Mouse (Mus musculus) limb, embryonic 14.5 days (tissue): ENCODE results near the gene Prr14. TPM values are rescaled to one million over a fixed set of nuclear protein-coding genes. Genes with fewer than 3 reads are reported as not detected.

ENCODE experiments used
- ATAC-seq: fragments of 200-750 bp; cut with Nextera tagmentation; 2 replicates; pipeline ENCODE4 v1.8.0; 2017; ENCODE audit warnings: low read depth, moderate number of reproducible peaks, moderate TSS enrichment; ENCODE audit not compliant: low FRiP score
- DNase-seq: peaks from one replicate; pipeline ENCODE4 v3.0.0-alpha.2; 2015; ENCODE audit warnings: low spot score
- H3K27ac ChIP-seq: fragments of 300-500 bp; sonication (generic); replicated peaks from 2 replicates; pipeline ENCODE4 v1.5.1; 2014; ENCODE audit warnings: low read depth, mild to moderate bottlenecking, low read length, moderate library complexity, mixed read lengths
- H3K27me3 ChIP-seq: fragments of 300-500 bp; sonication (generic); 2 replicates; pipeline ENCODE4 v1.6.1; 2014; ENCODE audit warnings: low read length, mixed read lengths; ENCODE audit not compliant: control insufficient read depth, insufficient read depth
- H3K36me3 ChIP-seq: fragments of 300-500 bp; sonication (generic); 2 replicates; pipeline ENCODE4 v1.6.1; 2014; ENCODE audit warnings: mild to moderate bottlenecking, low read length, moderate library complexity, mixed read lengths; ENCODE audit not compliant: control insufficient read depth, insufficient read depth
- H3K4me1 ChIP-seq: fragments of 300-500 bp; sonication (generic); 2 replicates; pipeline ENCODE4 v1.6.1; 2014; ENCODE audit warnings: antibody characterized with exemption, low read length, mixed read lengths; ENCODE audit not compliant: control insufficient read depth, insufficient read depth
- H3K4me2 ChIP-seq: fragments of 300-500 bp; sonication (generic); replicated peaks from 2 replicates; pipeline ENCODE4 v1.6.1; 2014; ENCODE audit warnings: low read depth, mild to moderate bottlenecking, low read length, moderate library complexity; ENCODE audit not compliant: severe bottlenecking
- H3K4me3 ChIP-seq: fragments of 300-500 bp; sonication (generic); replicated peaks from 2 replicates; pipeline ENCODE4 v1.5.1; 2014; ENCODE audit warnings: low read length
- H3K9ac ChIP-seq: fragments of 300-500 bp; sonication (generic); 2 replicates; pipeline ENCODE4 v1.6.1; 2014; ENCODE audit warnings: mild to moderate bottlenecking, low read depth, low read length, moderate library complexity; ENCODE audit not compliant: severe bottlenecking
- H3K9me3 ChIP-seq: fragments of 300-500 bp; sonication (generic); 2 replicates; pipeline ENCODE4 v1.6.1; 2016; ENCODE audit warnings: low read length; ENCODE audit not compliant: control insufficient read depth
- POLR2A ChIP-seq: fragments of 200-500 bp; IDR thresholded peaks from 2 replicates; pipeline ENCODE4 v1.8.0; 2012; ENCODE audit warnings: inconsistent platforms, mild to moderate bottlenecking, moderate library complexity, borderline replicate concordance; ENCODE audit not compliant: insufficient read depth, insufficient read length; ENCODE audit errors: extremely low read depth
- WGBS: fragments of 180-500 bp; shearing (Covaris S2); extraction: QIAGEN DNeasy Blood & Tissue Kit; methylation state at CpG from one replicate; pipeline ENCODE4 v1.1.7; 2014; 5-methylcytosine and 5-hydroxymethylcytosine counted together
- polyA plus RNA-seq, 2 experiments: library from polyadenylated mRNA; depleted of rRNA in 1 of 2; stranded (reverse) in 1 of 2; unstranded in 1 of 2; fragments of >200 nt; fragmentation: Nextera tagmentation in 1 of 2; extraction: Ambion mirVana in 1 of 2; gene quantifications; 2 replicates each; pipeline versions ENCODE4 v1.2.1 to v1.2.3; 2012 to 2014

Gene Prr14
- polyA plus RNA-seq, 2 experiments = 43.7 to 65.8 TPM

GRCm38 (mm10) chr7:127425911-127426310, 33.5 kb upstream of the Prr14 start:
- Histone ChIP-seq H3K27me3 (no peaks in the 10 kb centered on the region), H3K36me3 (no peaks in the 10 kb centered on the region), H3K4me1 (peaks cover 5% of the 10 kb centered on the region; the same call in 1 of the 2 replicates), H3K4me2 (no peak overlapping the region), H3K9me3 (no peaks in the 10 kb centered on the region), H3K27ac (no peak overlapping the region), H3K9ac (no peak overlapping the region), H3K4me3 (no peak overlapping the region)
- WGBS = 93% methylated on average over 2 of the region's 2 CpGs
- ATAC-seq = no peak
- no peak for TF ChIP-seq POLR2A
- no peak for DNase-seq

DNA sequence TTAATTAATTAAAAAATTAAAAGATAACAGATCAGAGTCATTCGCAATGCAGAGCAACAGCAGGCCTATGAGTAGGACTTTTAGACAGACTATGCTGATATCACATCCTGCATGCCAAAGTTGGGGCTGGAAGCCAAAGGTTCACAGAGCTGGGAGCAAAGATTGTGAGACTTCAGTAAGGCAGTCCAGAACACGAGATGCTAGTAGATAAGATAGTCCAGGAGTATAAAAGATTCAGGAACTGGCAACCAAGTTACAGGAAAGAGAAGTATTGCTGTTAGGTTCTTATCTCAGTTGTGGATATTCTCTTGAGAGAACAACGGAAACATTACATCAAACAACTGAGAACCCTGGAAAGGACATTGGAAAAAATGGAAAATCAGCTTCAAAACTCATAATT, 33.1 kb upstream of the Prr14 start:
- no peak overlapping the region for H3K27ac ChIP-seq
- H3K9me3 ChIP-seq = no peaks in the 10 kb centered on the region
- H3K4me3 ChIP-seq = no peak overlapping the region
- no peak overlapping the region for H3K4me2 ChIP-seq
- no peak for DNase-seq
- no peak overlapping the region for H3K9ac ChIP-seq
- no peaks in the 10 kb centered on the region for H3K27me3 ChIP-seq
- peaks cover under 1% of the 10 kb centered on the region; the same call in 1 of the 2 replicates for H3K4me1 ChIP-seq
- no peak for TF ChIP-seq POLR2A
- ATAC-seq = no peak
- WGBS = 69% methylated on average over 3 of the region's 3 CpGs
- no peaks in the 10 kb centered on the region for H3K36me3 ChIP-seq

- ATAC-seq (no peak), DNase-seq (no peak)
- Histone ChIP-seq H3K27ac (no peak overlapping the region), H3K36me3 (no peaks in the 10 kb centered on the region), H3K27me3 (no peaks in the 10 kb centered on the region), H3K4me2 (no peak overlapping the region), H3K4me3 (no peak overlapping the region), H3K4me1 (no peaks in the 10 kb centered on the region), H3K9ac (no peak overlapping the region), H3K9me3 (peaks cover 5% of the 10 kb centered on the region; the same call in 1 of the 2 replicates)
- no peak for TF ChIP-seq POLR2A
- WGBS = 90% methylated on average over 4 of the region's 4 CpGs
Observed at GRCm38 (mm10) chr7:127435206-127435605, 24.2 kb upstream of the Prr14 start.

DNA sequence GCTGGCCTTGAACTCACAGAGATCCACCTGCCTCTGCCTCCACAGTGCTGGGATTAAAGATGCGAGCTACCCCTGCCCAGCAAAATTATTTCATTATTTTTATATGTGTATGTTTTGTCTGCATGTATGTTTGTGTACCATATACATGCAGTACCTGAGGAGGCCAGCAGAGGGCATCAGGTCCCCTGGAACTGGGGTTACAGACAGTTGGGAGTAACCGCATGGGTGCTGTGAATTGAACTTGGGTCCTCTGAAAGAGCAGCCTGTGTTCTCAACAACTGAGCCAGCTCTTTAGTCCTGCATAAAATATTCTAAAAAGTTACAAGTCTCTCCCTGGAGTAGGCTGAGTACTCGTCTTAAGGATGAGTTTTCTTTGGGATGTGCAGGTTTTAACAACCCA, 21.7 kb upstream of the Prr14 start:
- no peak for TF ChIP-seq POLR2A
- peaks cover 5% of the 10 kb centered on the region; the same call in 1 of the 2 replicates for H3K9me3 ChIP-seq
- peaks cover 7% of the 10 kb centered on the region for H3K36me3 ChIP-seq
- no peak overlapping the region for H3K9ac ChIP-seq
- ATAC-seq (no peak), DNase-seq (no peak)
- no peaks in the 10 kb centered on the region for H3K4me1 ChIP-seq
- H3K4me3 ChIP-seq = no peak overlapping the region
- no peaks in the 10 kb centered on the region for H3K27me3 ChIP-seq
- 80% methylated on average over 3 of the region's 3 CpGs for WGBS
- H3K27ac ChIP-seq = no peak overlapping the region
- H3K4me2 ChIP-seq = no peak overlapping the region

GRCm38 (mm10) chr7:127443976-127444375, 15.4 kb upstream of the Prr14 start:
- DNase-seq (no peak), ATAC-seq (no peak)
- H3K27me3 ChIP-seq = no peaks in the 10 kb centered on the region
- WGBS = 93% methylated on average over 20 of the region's 20 CpGs
- TF ChIP-seq POLR2A = no peak
- no peak overlapping the region for H3K9ac ChIP-seq
- no peak overlapping the region for H3K4me3 ChIP-seq
- H3K27ac ChIP-seq = no peak overlapping the region
- H3K4me2 ChIP-seq = no peak overlapping the region
- peaks cover 49% of the 10 kb centered on the region for H3K36me3 ChIP-seq
- H3K9me3 ChIP-seq = no peaks in the 10 kb centered on the region
- H3K4me1 ChIP-seq = no peaks in the 10 kb centered on the region
